Mouse (Mus musculus): ENCODE data around the gene 1520401A03Rik.

GRCm38 (mm10) chr17:23744651-23745050, 22.1 kb upstream of the 1520401A03Rik start:
- TF ChIP-seq TAL1 (IDR thresholded peaks at IDR 0.05; ENCODE audit: low read length) (no peak), GATA1 (IDR thresholded peaks at IDR 0.05; ENCODE audit: low read length) (no peak)
